Mouse (Mus musculus) bone marrow, adult 2 months (tissue): ENCODE data around the gene Rae1. TPM values are rescaled to one million over a fixed set of nuclear protein-coding genes. Genes with fewer than 3 reads are reported as not detected.

Experiments
- H3K27ac ChIP-seq: fragments of 200-500 bp; 2 replicates; pipeline ENCODE4 v1.5.1; 2012; ENCODE audit warnings: low read depth, mild to moderate bottlenecking, control low read depth, inconsistent platforms, low read length; ENCODE audit not compliant: control insufficient read depth, poor library complexity, insufficient read depth
- H3K4me1 ChIP-seq: fragments of 200-500 bp; 2 replicates; pipeline ENCODE4 v1.6.1; 2011; ENCODE audit warnings: low read length; ENCODE audit not compliant: control insufficient read depth, insufficient read depth
- H3K4me3 ChIP-seq: fragments of 200-500 bp; replicated peaks from 2 replicates; pipeline ENCODE3; 2011; ENCODE audit warnings: mild to moderate bottlenecking, low read depth, low read length, control low read depth; ENCODE audit not compliant: control insufficient read depth
- CTCF ChIP-seq: fragments of 200-500 bp; IDR thresholded peaks from 2 replicates; pipeline ENCODE4 v1.5.1; 2011; ENCODE audit warnings: low read length, control low read depth; ENCODE audit not compliant: control insufficient read depth, insufficient read depth
- POLR2A ChIP-seq: fragments of 200-500 bp; IDR thresholded peaks from 2 replicates; pipeline ENCODE4 v1.6.1; 2011; ENCODE audit warnings: low read depth, mild to moderate bottlenecking, control low read depth, low read length, borderline replicate concordance; ENCODE audit not compliant: control insufficient read depth
- WGBS: fragments of 180-500 bp; shearing (Covaris S2); methylation state at CpG from one replicate; pipeline ENCODE4 v1.1.7; 2018; 5-methylcytosine and 5-hydroxymethylcytosine counted together
- polyA plus RNA-seq: library from polyadenylated mRNA; stranded (reverse); fragments of >200 nt; gene quantifications from 2 replicates; pipeline ENCODE4 v1.2.4, GENCODE M21; 2011; ENCODE audit warnings: low replicate concordance; ENCODE audit not compliant: missing spikeins, insufficient read depth, insufficient read length

The Rae1 gene
- polyA plus RNA-seq, 1 experiment: 61.5 TPM

GRCm38 (mm10) chr2:173000921-173001320 is 1.0 kb downstream of the Rae1 start:
- no peak for TF ChIP-seq CTCF
- no peak for TF ChIP-seq POLR2A
- peak overlapping the region; percentile 92 for H3K4me3 ChIP-seq
- 8% methylated on average over 8 of the region's 8 CpGs for WGBS
- peak overlapping the region; percentile 94 for H3K27ac ChIP-seq
- peaks cover 4% of the 10 kb centered on the region; the same call in 1 of the 2 replicates for H3K4me1 ChIP-seq

GRCm38 (mm10) chr2:173003737-173004136 is 3.8 kb downstream of the Rae1 start:
- Histone ChIP-seq H3K4me3 (no peak overlapping the region), H3K27ac (no peak overlapping the region), H3K4me1 (peaks cover 4% of the 10 kb centered on the region; the same call in 1 of the 2 replicates)
- TF ChIP-seq POLR2A (no peak), CTCF (no peak)
- WGBS: 92% methylated on average over 8 of the region's 8 CpGs

GRCm38 (mm10) chr2:173010220-173010717 is 10.4 kb downstream of the Rae1 start:
- Histone ChIP-seq H3K4me3 (no peak overlapping the region), H3K4me1 (no peaks in the 10 kb centered on the region), H3K27ac (no peak overlapping the region)
- TF ChIP-seq CTCF: no peak
- no peak for TF ChIP-seq POLR2A
- 78% methylated on average over 3 of the region's 3 CpGs for WGBS

- no peak overlapping the region for H3K27ac ChIP-seq
Measured at GRCm38 (mm10) chr2:173011440-173011839, 11.5 kb downstream of the Rae1 start.

GRCm38 (mm10) chr2:173014741-173015287 is 14.9 kb downstream of the Rae1 start:
- no peak overlapping the region for H3K4me3 ChIP-seq
- no peak overlapping the region for H3K27ac ChIP-seq
- H3K4me1 ChIP-seq: peaks cover 8% of the 10 kb centered on the region
- 64% methylated on average over 7 of the region's 7 CpGs for WGBS
- TF ChIP-seq POLR2A: no peak
- no peak for TF ChIP-seq CTCF

More at GRCm38 (mm10) chr2:173011440-173011839, 11.5 kb downstream of the Rae1 start:
- no peak overlapping the region for H3K4me3 ChIP-seq
- H3K4me1 ChIP-seq: no peaks in the 10 kb centered on the region
- no peak for TF ChIP-seq CTCF
- TF ChIP-seq POLR2A: no peak
- WGBS: 91% methylated on average over 8 of the region's 8 CpGs

GRCm38 (mm10) chr2:173017940-173018339 is 18.0 kb downstream of the Rae1 start:
- Histone ChIP-seq H3K4me3 (no peak overlapping the region), H3K4me1 (peaks cover 8% of the 10 kb centered on the region), H3K27ac (no peak overlapping the region)
- TF ChIP-seq CTCF (no peak), POLR2A (no peak)
- 2% methylated on average over 6 of the region's 6 CpGs for WGBS

GRCm38 (mm10) chr2:173018618-173019017 is 18.7 kb downstream of the Rae1 start:
- Histone ChIP-seq H3K27ac (no peak overlapping the region), H3K4me1 (peaks cover 12% of the 10 kb centered on the region), H3K4me3 (no peak overlapping the region)
- WGBS: 13% methylated on average over 8 of the region's 8 CpGs
- TF ChIP-seq POLR2A: no peak
- TF ChIP-seq CTCF: no peak

- Histone ChIP-seq H3K4me3 (peak overlapping the region; percentile 59), H3K4me1 (peaks cover 13% of the 10 kb centered on the region), H3K27ac (peak overlapping the region; percentile 28)
- WGBS: 7% methylated on average over 9 of the region's 9 CpGs
- TF ChIP-seq POLR2A (no peak), CTCF (no peak)
Measured at GRCm38 (mm10) chr2:173019322-173019721, 19.4 kb downstream of the Rae1 start.
